Mouse (Mus musculus) MEL (cell line): ENCODE data around the gene Znrf1. TPM values are rescaled to one million over a fixed set of nuclear protein-coding genes. Genes with fewer than 3 reads are reported as not detected.

Experiments
- DNase-seq: peaks from one replicate; pipeline ENCODE4 v3.0.0; 2011; ENCODE audit warnings: low read depth, low spot score
- H3K27ac ChIP-seq: 2 replicates; pipeline ENCODE4 v1.5.1; 2012; ENCODE audit warnings: low read depth, mild to moderate bottlenecking, control low read depth, low read length, moderate library complexity; ENCODE audit not compliant: control insufficient read depth
- H3K27me3 ChIP-seq, 2 experiments: fragments of 150-350 bp in 1 of 2; sonication (generic) in 1 of 2; 2 replicates each; pipeline ENCODE4 v1.6.1; 2012; ENCODE audit warnings: low read length in 2 of 2, mild to moderate bottlenecking in 2 of 2, improper control_type of control experiment in 1 of 2, moderate library complexity in 1 of 2; ENCODE audit not compliant: insufficient read depth in 2 of 2, control insufficient read depth in 1 of 2
- H3K36me3 ChIP-seq, 2 experiments: 2 replicates each; pipeline ENCODE4 v1.6.1; 2012 to 2014; ENCODE audit warnings: low read length in 2 of 2, improper control_type of control experiment in 1 of 2, inconsistent platforms in 1 of 2, mild to moderate bottlenecking in 1 of 2; ENCODE audit not compliant: insufficient read depth in 2 of 2, control insufficient read depth in 1 of 2
- H3K4me1 ChIP-seq, 2 experiments: fragments of 150-350 bp in 1 of 2; sonication (generic) in 1 of 2; 2 replicates each; pipeline ENCODE4 v1.6.1; 2012; ENCODE audit warnings: low read length in 2 of 2, improper control_type of control experiment in 1 of 2, mild to moderate bottlenecking in 1 of 2; ENCODE audit not compliant: insufficient read depth in 2 of 2, control insufficient read depth in 1 of 2
- H3K4me3 ChIP-seq, 2 experiments: fragments of 150-350 bp in 1 of 2; sonication (generic) in 1 of 2; 2 replicates each; pipeline ENCODE4 v1.5.1; 2012; ENCODE audit warnings: low read depth in 2 of 2, low read length in 2 of 2, mild to moderate bottlenecking in 2 of 2, moderate library complexity in 2 of 2, control low read depth in 1 of 2, improper control_type of control experiment in 1 of 2; ENCODE audit not compliant: control insufficient read depth in 1 of 2, insufficient read depth in 1 of 2
- H3K79me2 ChIP-seq: 2 replicates; pipeline ENCODE4 v1.6.1; 2012; ENCODE audit warnings: mild to moderate bottlenecking, low read length, moderate library complexity; ENCODE audit not compliant: control insufficient read depth, poor library complexity, insufficient read depth
- H3K9ac ChIP-seq: 2 replicates; pipeline ENCODE4 v1.6.1; 2012; ENCODE audit warnings: low read depth, mild to moderate bottlenecking, control low read depth, low read length, moderate library complexity; ENCODE audit not compliant: control insufficient read depth, poor library complexity, severe bottlenecking
- H3K9me3 ChIP-seq: fragments of 150-350 bp; sonication (generic); replicated peaks from 2 replicates; pipeline ENCODE4 v1.6.1; 2012; ENCODE audit warnings: mild to moderate bottlenecking, low read length, improper control_type of control experiment, moderate library complexity; ENCODE audit not compliant: insufficient read depth
- CHD2 ChIP-seq: IDR thresholded peaks from 2 replicates; pipeline ENCODE4 v1.6.1; 2011; ENCODE audit warnings: low read length, improper control_type of control experiment
- EP300 ChIP-seq, 2 experiments: IDR thresholded peaks; 2 replicates each; pipeline ENCODE4 v1.6.1; 2011; ENCODE audit warnings: improper control_type of control experiment in 2 of 2, low read length in 2 of 2, low read depth in 1 of 2, mild to moderate bottlenecking in 1 of 2
- MAX ChIP-seq: IDR thresholded peaks from 2 replicates; pipeline ENCODE4 v1.6.1; 2011; ENCODE audit warnings: low read length, improper control_type of control experiment
- MYC ChIP-seq: IDR thresholded peaks from 2 replicates; pipeline ENCODE4 v1.6.1; 2011; ENCODE audit warnings: low read depth, mild to moderate bottlenecking, low read length, improper control_type of control experiment, moderate library complexity
- RCOR1 ChIP-seq: IDR thresholded peaks from 2 replicates; pipeline ENCODE4 v1.6.1; 2012; ENCODE audit warnings: low read depth, mild to moderate bottlenecking, inconsistent platforms, low read length, improper control_type of control experiment
- SMC3 ChIP-seq: IDR thresholded peaks from 2 replicates; pipeline ENCODE4 v1.6.1; 2011; ENCODE audit warnings: low read depth, low read length, improper control_type of control experiment
- TAL1 ChIP-seq: IDR thresholded peaks from 2 replicates; pipeline ENCODE4 v1.6.1; 2012; ENCODE audit warnings: mild to moderate bottlenecking, inconsistent platforms, low read length, moderate library complexity, mixed read lengths
- USF1 ChIP-seq: IDR thresholded peaks from 2 replicates; pipeline ENCODE4 v1.6.1; 2014; ENCODE audit warnings: low read depth, mild to moderate bottlenecking, inconsistent platforms, low read length, improper control_type of control experiment, moderate library complexity
- USF2 ChIP-seq, 2 experiments: IDR thresholded peaks; 2 replicates each; pipeline ENCODE4 v1.6.1; 2011 to 2012; ENCODE audit warnings: improper control_type of control experiment in 2 of 2, low read length in 2 of 2, borderline replicate concordance in 1 of 2, inconsistent platforms in 1 of 2, low read depth in 1 of 2, mild to moderate bottlenecking in 1 of 2; ENCODE audit not compliant: insufficient read depth in 1 of 2
- ZMIZ1 ChIP-seq: IDR thresholded peaks from 2 replicates; pipeline ENCODE4 v1.6.1; 2012; ENCODE audit warnings: low read depth, mild to moderate bottlenecking, inconsistent platforms, low read length, improper control_type of control experiment, moderate library complexity
- ZNF384 ChIP-seq: IDR thresholded peaks from 2 replicates; pipeline ENCODE4 v1.6.1; 2012; ENCODE audit warnings: low read depth, mild to moderate bottlenecking, inconsistent platforms, low read length, improper control_type of control experiment
- polyA plus RNA-seq, 2 experiments: library from polyadenylated mRNA; stranded (reverse) in 1 of 2; unstranded in 1 of 2; fragments of >175 nt in 1 of 2; fragments of >200 nt in 1 of 2; gene quantifications; 2 replicates each; pipeline versions ENCODE4 v1.2.1 to v1.2.4; 2012; ENCODE audit warnings: low replicate concordance in 2 of 2, low read depth in 1 of 2; ENCODE audit not compliant: insufficient read length in 2 of 2, insufficient read depth in 1 of 2, missing spikeins in 1 of 2
- total RNA-seq: library from RNA; depleted of rRNA; stranded (reverse); fragments of 300-350 nt; gene quantifications from 2 replicates; pipeline ENCODE4 v1.2.3, GENCODE M21; 2012

The Znrf1 gene
- total and polyA plus RNA-seq, 3 experiments: 18.4 to 36.0 TPM; not detected in 1

DNA sequence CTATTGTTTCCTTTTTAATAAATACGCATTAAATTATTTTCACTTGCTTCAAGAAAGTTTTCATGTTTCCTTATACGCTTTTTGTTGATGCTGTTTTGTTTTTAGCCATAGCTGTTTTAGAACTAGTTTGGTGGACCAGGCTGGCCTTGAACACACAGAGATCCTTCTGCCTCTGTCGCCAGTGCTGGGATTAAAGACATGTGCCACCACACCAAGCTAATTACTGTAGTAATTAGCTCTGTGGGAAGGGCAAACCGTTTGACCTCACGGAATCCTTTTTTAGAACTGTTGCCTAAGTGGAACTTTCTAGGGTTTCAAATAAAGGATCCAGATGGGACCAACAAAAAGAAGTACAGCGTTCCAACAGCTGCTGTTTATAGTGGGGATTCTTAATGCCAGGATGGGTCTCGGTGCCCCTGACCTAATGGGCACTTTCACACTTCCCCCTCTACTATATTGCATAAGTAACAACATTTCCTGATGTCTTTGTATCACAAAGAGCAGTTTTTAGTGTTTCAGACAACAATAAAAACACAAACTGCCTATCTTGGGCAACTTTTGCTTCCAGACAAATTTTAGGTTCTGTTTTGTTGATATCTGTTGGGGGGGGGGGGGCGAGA lies 15.7 kb downstream of the Znrf1 start:
- H3K4me1 ChIP-seq: peaks cover 5 to 6% of the 10 kb centered on the region in 2 experiments; a peak in 1 of 4 replicates
- no peak overlapping the region for H3K27ac ChIP-seq
- no peak for DNase-seq
- H3K79me2 ChIP-seq: peaks cover 11% of the 10 kb centered on the region; the same call in 1 of the 2 replicates
- H3K9me3 ChIP-seq: no peaks in the 10 kb centered on the region
- H3K36me3 ChIP-seq: peaks cover 0 to 6% of the 10 kb centered on the region in 2 experiments; a peak in 3 of 4 replicates
- TF ChIP-seq MAX (no peak), EP300 (IDR thresholded peaks at IDR 0.05; ENCODE audit: low read depth in 1 of 2, low read length in 2 of 2) (no peak), CHD2 (no peak), ZNF384 (no peak), TAL1 (no peak), SMC3 (no peak), USF2 (IDR thresholded peaks at IDR 0.05; ENCODE audit: borderline replicate concordance in 1 of 2, insufficient read depth in 1 of 2, low read depth in 1 of 2, low read length in 2 of 2) (no peak), RCOR1 (no peak)
- TF ChIP-seq, all 39 proteins: peak for 0
- no peaks in the 10 kb centered on the region for H3K27me3 ChIP-seq
- no peak overlapping the region for H3K4me3 ChIP-seq
- H3K9ac ChIP-seq: no peak overlapping the region

DNA sequence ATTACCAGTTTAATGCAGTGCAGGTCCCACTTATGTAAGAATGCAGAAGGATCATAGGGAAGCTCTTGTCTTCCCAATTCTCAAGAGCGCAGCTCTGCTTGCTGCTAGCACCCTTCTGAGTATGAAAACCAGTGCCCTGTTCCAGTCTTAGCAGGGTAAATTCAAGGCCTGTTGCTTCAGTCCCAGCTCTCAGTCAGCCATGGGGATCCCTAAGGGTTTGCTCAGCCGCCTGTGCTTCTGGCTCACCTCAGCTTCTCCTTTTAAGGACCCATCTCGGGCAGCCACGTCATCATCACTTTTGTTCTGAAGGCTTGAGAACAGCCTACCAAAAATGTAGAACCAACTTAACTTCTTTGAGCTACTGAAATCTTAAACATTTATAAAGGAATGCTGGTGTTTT lies 25.9 kb downstream of the Znrf1 start:
- Histone ChIP-seq H3K4me1 (peaks cover 33 to 44% of the 10 kb centered on the region in 2 experiments), H3K27ac (no peak overlapping the region), H3K79me2 (peaks cover 6% of the 10 kb centered on the region)

DNA sequence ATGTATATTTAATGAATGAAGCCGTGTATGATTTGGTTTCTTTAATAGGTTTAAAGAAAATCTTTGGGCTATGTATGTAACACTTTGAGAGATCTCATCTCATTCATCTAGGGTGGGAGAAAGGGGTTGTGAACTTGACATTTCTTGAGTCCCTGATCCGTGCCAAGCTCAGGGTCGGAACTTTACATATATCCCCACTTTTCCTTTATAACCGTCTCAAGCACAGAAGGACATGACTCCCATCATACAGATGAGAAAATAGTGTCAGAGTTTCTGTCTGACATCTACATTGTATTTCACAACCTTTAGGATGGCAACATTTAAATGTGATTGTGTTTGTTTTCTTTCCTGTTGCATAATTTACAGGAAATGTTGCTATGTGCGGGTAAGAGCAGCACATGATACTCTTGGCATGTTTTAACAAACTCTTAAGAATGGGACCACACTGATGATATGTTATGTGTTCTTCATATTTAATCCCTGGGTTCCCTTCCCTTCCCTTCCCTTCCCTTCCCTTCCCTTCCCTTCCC lies 26.4 kb downstream of the Znrf1 start:
- TF ChIP-seq ZMIZ1 (no peak), USF1 (no peak)
- Histone ChIP-seq H3K27ac (no peak overlapping the region), H3K9ac (no peak overlapping the region), H3K4me1 (peaks cover 38 to 44% of the 10 kb centered on the region in 2 experiments), H3K79me2 (peaks cover 6% of the 10 kb centered on the region), H3K4me3 (no peak overlapping the region), H3K27me3 (no peaks in the 10 kb centered on the region), H3K9me3 (no peaks in the 10 kb centered on the region), H3K36me3 (peaks cover 0 to 47% of the 10 kb centered on the region in 2 experiments; a peak in 2 of 4 replicates)
- no peak for DNase-seq

More for the DNA sequence above, 25.9 kb downstream of the Znrf1 start:
- H3K9ac ChIP-seq: no peak overlapping the region
- peak; percentile 48 for DNase-seq
- no peak for TF ChIP-seq MYC
- TF ChIP-seq USF1: 0 out of 2 replicates have a peak, but pooled peaks have one; percentile 12
- no peaks in the 10 kb centered on the region for H3K27me3 ChIP-seq
- H3K36me3 ChIP-seq: peaks cover 0 to 42% of the 10 kb centered on the region in 2 experiments; a peak in 2 of 4 replicates
- H3K9me3 ChIP-seq: no peaks in the 10 kb centered on the region
- no peak overlapping the region for H3K4me3 ChIP-seq
